Mouse (Mus musculus) testis, postnatal 14 days (tissue): ENCODE data around the gene Lix1.

Source experiments
- DNase-seq: peaks from one replicate; pipeline ENCODE4 v3.0.0; 2021; ENCODE audit warnings: low spot score

Lix1 gene

GRCm38 (mm10) chr17:17402222-17403004, at the start of gene Lix1:
Lix1 (plus strand) TSS chr17:17402672.
- DNase-seq = no peak

GRCm38 (mm10) chr17:17373550-17373917, 28.9 kb upstream of the Lix1 start:
- no peak for DNase-seq

- DNase-seq = peak; percentile 92
Measured at GRCm38 (mm10) chr17:17373918-17374910, 28.3 kb upstream of the Lix1 start, which contains the start of gene Riok2. Riok2 (plus strand) TSS chr17:17374309.

- DNase-seq = no peak
Measured at GRCm38 (mm10) chr17:17375581-17375980, 26.9 kb upstream of the Lix1 start.

- no peak for DNase-seq
Measured at GRCm38 (mm10) chr17:17383703-17384102, 18.8 kb upstream of the Lix1 start.

- DNase-seq = no peak
Measured at GRCm38 (mm10) chr17:17384502-17384901, 18.0 kb upstream of the Lix1 start.

- no peak for DNase-seq
Measured at GRCm38 (mm10) chr17:17386117-17386516, 16.4 kb upstream of the Lix1 start.

GRCm38 (mm10) chr17:17391823-17392222, 10.6 kb upstream of the Lix1 start:
- no peak for DNase-seq

GRCm38 (mm10) chr17:17392863-17393262, 9.6 kb upstream of the Lix1 start:
- no peak for DNase-seq

- DNase-seq = no peak
Measured at GRCm38 (mm10) chr17:17393300-17393699, 9.2 kb upstream of the Lix1 start.

- no peak for DNase-seq
Measured at GRCm38 (mm10) chr17:17394336-17394735, 8.1 kb upstream of the Lix1 start.

- DNase-seq = no peak
Measured at GRCm38 (mm10) chr17:17396869-17397268, 5.6 kb upstream of the Lix1 start.

- DNase-seq = no peak
Measured at GRCm38 (mm10) chr17:17398664-17399063, 3.8 kb upstream of the Lix1 start.

- no peak for DNase-seq
Measured at GRCm38 (mm10) chr17:17403038-17403437, 566 bp downstream of the Lix1 start.

- no peak for DNase-seq
Measured at GRCm38 (mm10) chr17:17403578-17404112, 1.2 kb downstream of the Lix1 start.

- no peak for DNase-seq
Measured at GRCm38 (mm10) chr17:17404811-17405544, 2.5 kb downstream of the Lix1 start.

GRCm38 (mm10) chr17:17405606-17406005, 3.1 kb downstream of the Lix1 start:
- DNase-seq = no peak

GRCm38 (mm10) chr17:17408137-17408536, 5.7 kb downstream of the Lix1 start:
- DNase-seq = no peak

GRCm38 (mm10) chr17:17408720-17409478, 6.4 kb downstream of the Lix1 start:
- DNase-seq = no peak

GRCm38 (mm10) chr17:17409601-17410000, 7.1 kb downstream of the Lix1 start:
- DNase-seq = no peak

- no peak for DNase-seq
Measured at GRCm38 (mm10) chr17:17411443-17411842, 9.0 kb downstream of the Lix1 start.
